Mouse (Mus musculus) forebrain, postnatal 0 days (tissue): ENCODE results near the gene Lcp2. TPM values are rescaled to one million over a fixed set of nuclear protein-coding genes. Genes with fewer than 3 reads are reported as not detected.

Source experiments
- ATAC-seq: fragments of 200-750 bp; cut with Nextera tagmentation; 2 replicates; pipeline ENCODE4 v1.8.0; 2017; ENCODE audit warnings: mild to moderate bottlenecking, moderate library complexity
- DNase-seq: peaks from one replicate; pipeline ENCODE4 v3.0.0-alpha.2; 2015
- H3K27ac ChIP-seq: fragments of 300-500 bp; sonication (generic); 2 replicates; pipeline ENCODE4 v1.5.1; 2014; ENCODE audit warnings: low read depth, mild to moderate bottlenecking, antibody characterized with exemption, low read length, moderate library complexity, mixed read lengths
- H3K27me3 ChIP-seq: fragments of 300-500 bp; sonication (generic); 2 replicates; pipeline ENCODE4 v1.6.1; 2014; ENCODE audit warnings: mild to moderate bottlenecking, low read length, mixed read lengths; ENCODE audit not compliant: insufficient read depth
- H3K36me3 ChIP-seq: fragments of 300-500 bp; sonication (generic); 2 replicates; pipeline ENCODE4 v1.6.1; 2014; ENCODE audit warnings: mild to moderate bottlenecking, moderate library complexity; ENCODE audit not compliant: insufficient read depth
- H3K4me1 ChIP-seq: fragments of 300-500 bp; sonication (generic); 2 replicates; pipeline ENCODE4 v1.6.1; 2014; ENCODE audit warnings: antibody characterized with exemption; ENCODE audit not compliant: insufficient read depth
- H3K4me2 ChIP-seq: fragments of 300-500 bp; sonication (generic); 2 replicates; pipeline ENCODE4 v1.6.1; 2014; ENCODE audit warnings: low read depth, mild to moderate bottlenecking, moderate library complexity
- H3K4me3 ChIP-seq: fragments of 300-500 bp; sonication (generic); 2 replicates; pipeline ENCODE4 v1.5.1; 2014; ENCODE audit warnings: low read depth, low read length, mixed read lengths
- H3K9ac ChIP-seq: fragments of 300-500 bp; sonication (generic); 2 replicates; pipeline ENCODE4 v1.6.1; 2014; ENCODE audit warnings: mild to moderate bottlenecking
- H3K9me3 ChIP-seq: fragments of 300-500 bp; sonication (generic); 2 replicates; pipeline ENCODE4 v1.6.1; 2016; ENCODE audit warnings: low read length
- CTCF ChIP-seq: sonication (generic); IDR thresholded peaks from 2 replicates; pipeline ENCODE4 v1.5.1; 2016; ENCODE audit warnings: antibody characterized with exemption, control low read depth, low read depth
- WGBS: fragments of 180-500 bp; shearing (Covaris S2); extraction: QIAGEN DNeasy Blood & Tissue Kit; methylation state at CpG from one replicate; pipeline ENCODE4 v1.1.7; 2014; 5-methylcytosine and 5-hydroxymethylcytosine counted together
- polyA plus RNA-seq: library from polyadenylated mRNA; unstranded; fragments of >200 nt; fragmentation: Nextera tagmentation; extraction: Ambion mirVana; gene quantifications from 2 replicates; pipeline ENCODE4 v1.2.1, GENCODE M21; 2015
- total RNA-seq: library from RNA; depleted of rRNA; stranded (reverse); fragments of >200 nt; gene quantifications from 2 replicates; pipeline ENCODE4 v1.2.3, GENCODE M21; 2014; rRNA removed

Gene Lcp2
- total RNA-seq = 3.5 and 4.4 TPM in 2 replicates
- polyA plus RNA-seq = 1.7 and 3.6 TPM in 2 replicates

DNA sequence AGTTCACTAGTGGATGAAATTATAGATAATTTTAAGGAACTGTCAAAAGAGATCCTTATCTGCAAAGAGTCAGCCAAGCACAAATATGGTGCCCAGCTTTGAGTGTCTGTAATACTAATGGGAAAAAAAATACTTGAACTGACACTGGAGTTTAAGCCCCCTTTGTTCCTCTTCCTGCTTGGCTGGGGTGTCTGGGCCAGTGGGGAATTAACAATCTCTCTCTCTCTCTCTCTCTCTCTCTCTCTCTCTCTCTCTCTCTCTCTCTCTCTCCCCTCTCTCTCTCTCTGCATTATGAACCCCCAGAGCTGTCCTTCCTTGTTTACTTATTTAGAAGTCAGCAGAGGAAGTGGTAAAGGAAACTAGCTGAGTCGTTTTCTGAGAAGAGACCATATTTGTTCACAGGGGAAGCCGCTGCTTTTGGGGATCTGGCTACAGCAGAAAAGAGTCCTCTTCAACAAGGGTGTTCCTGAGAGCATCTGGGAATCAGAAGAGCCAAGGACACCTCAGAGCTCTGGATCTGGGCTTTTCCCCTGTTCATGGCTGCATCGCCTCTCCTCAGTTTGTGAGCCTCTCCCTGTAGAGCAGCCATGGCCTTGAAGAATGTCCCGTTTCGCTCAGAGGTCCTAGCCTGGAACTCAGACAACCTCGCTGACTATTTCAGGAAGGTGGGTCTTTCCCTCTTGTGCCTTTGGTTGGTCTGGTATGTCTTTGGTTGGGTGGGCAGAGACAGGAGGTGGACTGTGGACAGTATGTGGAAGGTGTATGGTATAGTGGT is at the start of gene Lcp2:
Gene Lcp2 (plus strand): TSS at position 154 of the 775 bp plus-strand sequence.
- DNase-seq (no peak), ATAC-seq (no peak)
- 88% methylated on average over 6 of the region's 6 CpGs for WGBS
- no peak within 1 kb of the TSS for H3K9ac ChIP-seq
- H3K4me3 ChIP-seq = no peak within 1 kb of the TSS
- TF ChIP-seq CTCF = no peak
- no peak within 1 kb of the TSS for H3K27ac ChIP-seq
- no peaks in the 10 kb centered on the region for H3K9me3 ChIP-seq
- no peaks in the 10 kb centered on the region for H3K4me1 ChIP-seq
- no peaks in the 10 kb centered on the region for H3K36me3 ChIP-seq
- H3K4me2 ChIP-seq = no peak within 1 kb of the TSS
- no peaks in the 10 kb centered on the region for H3K27me3 ChIP-seq

GRCm38 (mm10) chr11:33998244-33998643 is 48.5 kb upstream of the Lcp2 start:
- H3K4me1 ChIP-seq = peaks cover under 1% of the 10 kb centered on the region; the same call in 1 of the 2 replicates
- DNase-seq (no peak), ATAC-seq (no peak)
- no peak for TF ChIP-seq CTCF
- no peaks in the 10 kb centered on the region for H3K36me3 ChIP-seq
- no peak overlapping the region for H3K27ac ChIP-seq
- H3K4me3 ChIP-seq = no peak overlapping the region
- H3K4me2 ChIP-seq = no peak overlapping the region
- H3K9me3 ChIP-seq = no peaks in the 10 kb centered on the region
- WGBS = 57% methylated on average over 10 of the region's 10 CpGs
- no peaks in the 10 kb centered on the region for H3K27me3 ChIP-seq
- no peak overlapping the region for H3K9ac ChIP-seq

DNA sequence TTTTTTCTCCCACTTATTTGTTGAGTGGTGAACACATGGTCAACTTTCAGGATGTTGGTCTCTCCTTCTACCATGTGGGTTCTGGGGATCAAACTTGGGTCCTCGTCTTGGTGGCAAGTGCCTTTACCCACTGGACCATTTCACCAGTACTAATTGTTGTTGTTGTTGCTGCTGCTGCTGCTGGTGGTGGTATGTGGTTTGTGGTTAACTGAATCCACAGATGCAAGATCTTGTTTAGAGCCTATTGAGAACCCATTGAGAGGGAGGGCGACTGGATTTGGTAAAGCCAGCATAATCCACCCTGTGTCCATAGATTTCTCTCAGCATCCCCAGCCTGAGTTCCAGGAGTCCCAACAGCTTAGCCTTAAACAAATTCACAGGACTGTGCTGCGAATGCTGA is 46.3 kb upstream of the Lcp2 start:
- H3K27ac ChIP-seq = no peak overlapping the region
- no peaks in the 10 kb centered on the region for H3K27me3 ChIP-seq
- 84% methylated on average over 3 of the region's 3 CpGs for WGBS
- no peak for ATAC-seq
- DNase-seq = no peak
- TF ChIP-seq CTCF = no peak
- no peaks in the 10 kb centered on the region for H3K4me1 ChIP-seq
- no peak overlapping the region for H3K4me2 ChIP-seq
- H3K9me3 ChIP-seq = no peaks in the 10 kb centered on the region
- no peak overlapping the region for H3K9ac ChIP-seq
- H3K4me3 ChIP-seq = no peak overlapping the region
- no peaks in the 10 kb centered on the region for H3K36me3 ChIP-seq

- no peak overlapping the region for H3K9ac ChIP-seq
- no peak overlapping the region for H3K4me3 ChIP-seq
- H3K27me3 ChIP-seq = no peaks in the 10 kb centered on the region
- no peak overlapping the region for H3K27ac ChIP-seq
- peak; percentile 65 for TF ChIP-seq CTCF
- WGBS = 9% methylated on average over 5 of the region's 5 CpGs
- H3K9me3 ChIP-seq = no peaks in the 10 kb centered on the region
- peak; percentile 41 for DNase-seq
- no peaks in the 10 kb centered on the region for H3K4me1 ChIP-seq
- no peak overlapping the region for H3K4me2 ChIP-seq
- ATAC-seq = no peak
- H3K36me3 ChIP-seq = no peaks in the 10 kb centered on the region
Observed at GRCm38 (mm10) chr11:34001938-34002592, 44.7 kb upstream of the Lcp2 start.

- no peak overlapping the region for H3K4me2 ChIP-seq
- no peak overlapping the region for H3K27ac ChIP-seq
- H3K4me1 ChIP-seq = no peaks in the 10 kb centered on the region
- no peak for TF ChIP-seq CTCF
- ATAC-seq (no peak), DNase-seq (no peak)
- H3K36me3 ChIP-seq = no peaks in the 10 kb centered on the region
- no peaks in the 10 kb centered on the region for H3K27me3 ChIP-seq
- H3K9me3 ChIP-seq = no peaks in the 10 kb centered on the region
- H3K9ac ChIP-seq = no peak overlapping the region
- H3K4me3 ChIP-seq = no peak overlapping the region
- 87% methylated on average over 5 of the region's 5 CpGs for WGBS
Observed at GRCm38 (mm10) chr11:34002593-34002965, 44.1 kb upstream of the Lcp2 start.

DNA sequence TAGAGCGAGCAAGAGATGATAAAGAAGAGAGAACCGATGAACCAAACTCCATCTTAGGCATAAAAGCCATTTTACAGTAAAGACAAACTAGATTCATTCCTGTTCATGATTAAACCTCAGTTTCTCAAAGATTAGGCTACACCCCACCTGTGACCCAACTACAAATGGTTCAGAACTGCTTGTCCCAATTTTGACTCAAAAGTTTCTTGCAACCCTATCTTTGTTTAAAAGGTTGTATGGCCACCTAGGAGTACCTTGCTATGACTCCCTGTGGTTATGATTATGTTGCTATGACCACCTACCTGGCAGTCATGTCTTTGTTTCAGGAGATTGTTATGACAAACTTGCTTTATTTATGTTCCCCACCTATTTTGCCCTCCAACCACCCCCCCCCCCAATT is 39.1 kb upstream of the Lcp2 start:
- Histone ChIP-seq H3K4me2 (no peak overlapping the region), H3K9me3 (no peaks in the 10 kb centered on the region), H3K4me3 (no peak overlapping the region), H3K4me1 (no peaks in the 10 kb centered on the region), H3K27me3 (no peaks in the 10 kb centered on the region), H3K9ac (no peak overlapping the region), H3K27ac (no peak overlapping the region), H3K36me3 (no peaks in the 10 kb centered on the region)
- DNase-seq (no peak), ATAC-seq (no peak)
- TF ChIP-seq CTCF = no peak
- 89% methylated on average over 2 of the region's 2 CpGs for WGBS

DNA sequence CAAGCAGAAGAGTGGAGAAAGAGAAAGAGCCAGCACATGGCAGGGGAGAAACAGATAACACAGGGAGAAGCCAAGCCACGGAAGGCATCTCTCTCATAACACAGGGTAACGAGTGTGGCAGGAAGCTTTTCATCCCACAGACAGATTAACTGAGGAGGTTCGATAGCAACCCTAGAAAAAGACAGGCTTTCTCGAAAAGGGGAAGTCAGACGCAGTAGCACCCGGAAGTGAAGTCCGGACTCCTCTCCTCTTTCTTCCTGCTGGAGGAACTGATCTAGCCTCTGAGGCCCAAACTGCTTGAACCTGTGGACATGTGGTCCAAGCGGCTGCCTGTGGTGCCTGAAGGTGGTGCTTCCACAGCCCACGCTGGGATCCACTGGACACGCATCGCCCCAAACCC is 38.5 kb upstream of the Lcp2 start:
- Histone ChIP-seq H3K9ac (no peak overlapping the region), H3K36me3 (no peaks in the 10 kb centered on the region), H3K4me1 (no peaks in the 10 kb centered on the region), H3K27me3 (no peaks in the 10 kb centered on the region), H3K9me3 (no peaks in the 10 kb centered on the region), H3K27ac (no peak overlapping the region), H3K4me3 (no peak overlapping the region), H3K4me2 (no peak overlapping the region)
- ATAC-seq = no peak
- whole genome bisulfite sequencing = 85% methylated on average over 11 of the region's 11 CpGs
- no peak for TF ChIP-seq CTCF
- no peak for DNase-seq
